Mouse (Mus musculus) limb, embryonic 12.5 days (tissue): ENCODE data around the gene Cytip. TPM values are rescaled to one million over a fixed set of nuclear protein-coding genes. Genes with fewer than 3 reads are reported as not detected.

Experiments
- ATAC-seq: fragments of 200-750 bp; cut with Nextera tagmentation; 2 replicates; pipeline ENCODE4 v1.8.0; 2017; ENCODE audit warnings: low read depth, moderate TSS enrichment; ENCODE audit not compliant: insufficient number of reproducible peaks, insufficient read depth, low FRiP score, low TSS enrichment
- H3K27ac ChIP-seq: fragments of 300-500 bp; sonication (generic); 2 replicates; pipeline ENCODE4 v1.5.1; 2016; ENCODE audit warnings: mild to moderate bottlenecking, moderate library complexity
- H3K27me3 ChIP-seq: fragments of 300-500 bp; sonication (generic); 2 replicates; pipeline ENCODE4 v1.6.1; 2016; ENCODE audit warnings: mild to moderate bottlenecking, moderate library complexity
- H3K36me3 ChIP-seq: fragments of 300-500 bp; sonication (generic); 2 replicates; pipeline ENCODE4 v1.6.1; 2016; ENCODE audit warnings: mild to moderate bottlenecking, moderate library complexity
- H3K4me1 ChIP-seq: fragments of 300-500 bp; sonication (generic); replicated peaks from 2 replicates; pipeline ENCODE4 v1.6.1; 2016
- H3K4me2 ChIP-seq: fragments of 300-500 bp; sonication (generic); 2 replicates; pipeline ENCODE4 v1.6.1; 2016; ENCODE audit warnings: mild to moderate bottlenecking, moderate library complexity
- H3K4me3 ChIP-seq: fragments of 300-500 bp; sonication (generic); replicated peaks from 2 replicates; pipeline ENCODE4 v1.5.1; 2016; ENCODE audit warnings: mild to moderate bottlenecking
- H3K9ac ChIP-seq: fragments of 300-500 bp; sonication (generic); replicated peaks from 2 replicates; pipeline ENCODE4 v1.6.1; 2016; ENCODE audit warnings: mild to moderate bottlenecking, moderate library complexity
- H3K9me3 ChIP-seq: fragments of 300-500 bp; sonication (generic); 2 replicates; pipeline ENCODE4 v1.6.1; 2016; ENCODE audit warnings: mild to moderate bottlenecking, moderate library complexity
- WGBS: fragments of 180-500 bp; shearing (Covaris S2); methylation state at CpG from one replicate; pipeline ENCODE4 v1.1.7; 2016; 5-methylcytosine and 5-hydroxymethylcytosine counted together
- polyA plus RNA-seq: library from polyadenylated mRNA; unstranded; fragments of >200 nt; fragmentation: Nextera tagmentation; extraction: Ambion mirVana; gene quantifications from 2 replicates; pipeline ENCODE4 v1.2.1, GENCODE M21; 2016

The Cytip gene
- 0.42 and 0.68 TPM in 2 replicates for polyA plus RNA-seq

GRCm38 (mm10) chr2:58195346-58195745 lies at the start of gene Cytip:
Gene Cytip, minus strand, starts transcription at chr2:58195532.
- no peak for ATAC-seq
- Histone ChIP-seq H3K4me1 (no peaks in the 10 kb centered on the region), H3K36me3 (no peaks in the 10 kb centered on the region), H3K27ac (no peak within 1 kb of the TSS), H3K27me3 (no peaks in the 10 kb centered on the region), H3K4me2 (no peak within 1 kb of the TSS), H3K9ac (no peak within 1 kb of the TSS), H3K9me3 (no peaks in the 10 kb centered on the region), H3K4me3 (no peak within 1 kb of the TSS)
- 74% methylated on average over 4 of the region's 4 CpGs for WGBS

DNA sequence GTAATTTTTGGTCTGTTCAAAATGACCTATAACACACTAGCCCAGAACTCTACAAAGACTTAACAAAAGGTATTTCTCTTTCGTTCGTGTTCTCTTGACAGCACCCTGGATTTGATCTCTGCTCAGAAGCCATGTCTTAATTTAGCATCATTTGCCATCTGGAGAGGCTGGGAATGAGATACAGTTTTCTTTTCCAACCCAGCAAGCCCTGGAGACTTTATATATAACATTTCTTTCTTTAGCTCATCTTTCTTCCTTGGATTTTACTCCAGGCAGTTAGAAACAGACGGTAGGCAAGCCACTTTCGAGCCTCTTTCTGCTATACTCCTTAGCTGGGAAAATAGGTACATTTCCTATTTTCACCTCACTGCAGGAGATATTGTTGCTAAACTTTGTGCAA lies 45.3 kb upstream of the Cytip start:
- Histone ChIP-seq H3K36me3 (no peaks in the 10 kb centered on the region), H3K9ac (no peak overlapping the region), H3K27me3 (no peaks in the 10 kb centered on the region), H3K4me1 (no peaks in the 10 kb centered on the region), H3K9me3 (no peaks in the 10 kb centered on the region), H3K27ac (no peak overlapping the region), H3K4me3 (no peak overlapping the region), H3K4me2 (no peak overlapping the region)
- ATAC-seq = no peak
- 83% methylated on average over 4 of the region's 4 CpGs for WGBS

- Histone ChIP-seq H3K9ac (no peak overlapping the region), H3K4me3 (no peak overlapping the region), H3K4me2 (no peak overlapping the region), H3K36me3 (no peaks in the 10 kb centered on the region), H3K4me1 (no peaks in the 10 kb centered on the region), H3K9me3 (no peaks in the 10 kb centered on the region), H3K27ac (no peak overlapping the region), H3K27me3 (no peaks in the 10 kb centered on the region)
- 71% methylated on average over 2 of the region's 2 CpGs for WGBS
- ATAC-seq = no peak
These were observed 42.2 kb upstream of the Cytip start for GRCm38 (mm10) chr2:58237487-58237886.

DNA sequence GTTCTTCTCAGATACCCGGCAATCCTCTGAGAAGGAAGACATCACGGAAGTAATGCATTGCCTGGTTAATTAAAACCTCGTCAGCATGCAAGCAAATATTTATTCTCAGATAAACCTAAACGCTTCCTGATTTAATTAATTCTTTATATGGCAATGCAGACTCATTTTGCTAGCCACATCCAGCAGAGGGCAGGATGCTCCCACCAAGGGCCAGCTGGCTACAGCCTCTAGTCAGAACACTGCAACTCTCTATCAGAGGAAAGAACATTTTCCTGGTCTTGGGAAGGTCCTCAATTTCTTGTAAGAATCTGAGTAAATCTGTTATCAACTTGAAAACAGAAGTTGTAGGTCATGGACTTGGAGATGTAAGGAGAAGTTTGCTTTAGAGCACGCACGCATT lies 4.1 kb upstream of the Cytip start:
- no peaks in the 10 kb centered on the region for H3K4me1 ChIP-seq
- no peaks in the 10 kb centered on the region for H3K9me3 ChIP-seq
- no peak overlapping the region for H3K4me3 ChIP-seq
- H3K27ac ChIP-seq = no peak overlapping the region
- 77% methylated on average over 6 of the region's 6 CpGs for WGBS
- H3K27me3 ChIP-seq = no peaks in the 10 kb centered on the region
- no peak overlapping the region for H3K9ac ChIP-seq
- no peak for ATAC-seq
- no peak overlapping the region for H3K4me2 ChIP-seq
- H3K36me3 ChIP-seq = no peaks in the 10 kb centered on the region

- Histone ChIP-seq H3K4me1 (no peaks in the 10 kb centered on the region), H3K36me3 (no peaks in the 10 kb centered on the region), H3K9ac (no peak overlapping the region), H3K9me3 (no peaks in the 10 kb centered on the region), H3K27me3 (no peaks in the 10 kb centered on the region), H3K27ac (no peak overlapping the region), H3K4me3 (no peak overlapping the region), H3K4me2 (no peak overlapping the region)
- 91% methylated on average over 1 of the region's 1 CpGs for WGBS
- ATAC-seq = no peak
These were observed 1.5 kb upstream of the Cytip start for GRCm38 (mm10) chr2:58196880-58197279.

DNA sequence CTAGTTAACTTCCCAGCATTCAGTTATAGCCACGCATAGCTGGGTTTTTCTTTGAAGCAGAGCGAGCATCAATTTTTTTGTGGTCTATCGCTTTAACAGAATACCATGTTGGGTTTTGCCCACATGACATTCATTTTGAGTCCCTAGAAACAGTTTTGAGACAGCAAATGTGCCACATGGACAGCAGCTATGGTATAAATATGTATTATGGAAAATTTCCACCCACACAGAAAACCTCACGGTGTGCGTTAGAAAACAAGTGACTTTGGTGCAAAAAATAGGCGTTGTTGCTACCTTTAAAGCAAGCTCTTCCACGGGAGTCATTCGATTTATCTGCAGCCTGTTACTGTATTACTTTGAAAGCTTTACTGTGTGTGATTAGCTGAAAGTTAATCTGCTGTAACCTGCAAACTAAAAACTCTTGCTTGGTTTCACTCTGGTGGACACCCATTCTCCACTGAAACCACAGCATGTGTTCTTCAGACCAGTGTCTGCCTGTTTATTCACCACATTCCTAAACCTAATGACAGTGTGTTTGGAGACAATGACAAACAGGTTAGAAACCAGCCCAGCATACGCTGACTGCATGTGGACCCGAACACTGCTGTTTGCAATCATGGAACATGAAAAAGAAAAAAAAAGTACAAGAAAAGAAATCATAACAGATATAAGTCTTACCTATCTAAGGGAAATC lies 763 bp downstream of the Cytip start:
- H3K36me3 ChIP-seq = no peaks in the 10 kb centered on the region
- H3K4me3 ChIP-seq = no peak overlapping the region
- no peaks in the 10 kb centered on the region for H3K4me1 ChIP-seq
- H3K9ac ChIP-seq = no peak overlapping the region
- ATAC-seq = no peak
- H3K4me2 ChIP-seq = no peak overlapping the region
- no peaks in the 10 kb centered on the region for H3K9me3 ChIP-seq
- no peak overlapping the region for H3K27ac ChIP-seq
- WGBS = 85% methylated on average over 10 of the region's 10 CpGs
- no peaks in the 10 kb centered on the region for H3K27me3 ChIP-seq

DNA sequence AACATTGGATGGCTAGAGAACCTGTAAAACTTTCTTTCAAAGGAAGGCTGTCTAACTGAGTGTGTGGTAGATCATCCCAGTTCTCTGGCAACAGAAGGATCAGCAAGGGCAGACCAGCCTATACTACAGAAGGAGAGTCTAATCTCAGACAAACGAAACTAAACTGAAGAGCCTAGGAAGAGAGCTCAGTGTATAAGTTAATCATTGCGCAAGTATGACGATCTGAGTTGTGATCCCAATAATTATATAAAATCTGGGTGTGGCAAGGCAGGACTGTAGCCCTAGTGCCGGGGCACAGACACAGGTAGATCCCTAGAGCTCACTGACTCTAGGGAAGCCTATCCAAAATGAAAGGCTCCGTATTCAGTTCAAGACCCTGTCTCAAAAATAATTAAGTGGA lies 3.2 kb downstream of the Cytip start:
- Histone ChIP-seq H3K9ac (no peak overlapping the region), H3K4me1 (no peaks in the 10 kb centered on the region), H3K4me3 (no peak overlapping the region), H3K27ac (no peak overlapping the region), H3K9me3 (no peaks in the 10 kb centered on the region), H3K4me2 (no peak overlapping the region), H3K27me3 (no peaks in the 10 kb centered on the region), H3K36me3 (no peaks in the 10 kb centered on the region)
- 89% methylated on average over 5 of the region's 5 CpGs for WGBS
- no peak for ATAC-seq

GRCm38 (mm10) chr2:58189501-58189900 lies 5.8 kb downstream of the Cytip start:
- Histone ChIP-seq H3K36me3 (no peaks in the 10 kb centered on the region), H3K27ac (no peak overlapping the region), H3K4me1 (no peaks in the 10 kb centered on the region), H3K9me3 (no peaks in the 10 kb centered on the region), H3K4me3 (no peak overlapping the region), H3K27me3 (no peaks in the 10 kb centered on the region), H3K4me2 (no peak overlapping the region), H3K9ac (no peak overlapping the region)
- no peak for ATAC-seq
- 77% methylated on average over 4 of the region's 4 CpGs for WGBS

- 48% methylated on average over 1 of the region's 1 CpGs for WGBS
- no peak for ATAC-seq
- Histone ChIP-seq H3K27me3 (no peaks in the 10 kb centered on the region), H3K9me3 (no peaks in the 10 kb centered on the region), H3K9ac (no peak overlapping the region), H3K36me3 (no peaks in the 10 kb centered on the region), H3K4me1 (no peaks in the 10 kb centered on the region), H3K4me2 (no peak overlapping the region), H3K4me3 (no peak overlapping the region), H3K27ac (no peak overlapping the region)
These were observed 6.4 kb downstream of the Cytip start for GRCm38 (mm10) chr2:58188903-58189302.

- Histone ChIP-seq H3K4me3 (no peak overlapping the region), H3K27me3 (no peaks in the 10 kb centered on the region), H3K4me1 (no peaks in the 10 kb centered on the region), H3K9ac (no peak overlapping the region), H3K9me3 (no peaks in the 10 kb centered on the region), H3K36me3 (no peaks in the 10 kb centered on the region), H3K27ac (no peak overlapping the region), H3K4me2 (no peak overlapping the region)
- WGBS = 80% methylated on average over 8 of the region's 8 CpGs
- no peak for ATAC-seq
These were observed 7.9 kb downstream of the Cytip start for GRCm38 (mm10) chr2:58187310-58188051.

DNA sequence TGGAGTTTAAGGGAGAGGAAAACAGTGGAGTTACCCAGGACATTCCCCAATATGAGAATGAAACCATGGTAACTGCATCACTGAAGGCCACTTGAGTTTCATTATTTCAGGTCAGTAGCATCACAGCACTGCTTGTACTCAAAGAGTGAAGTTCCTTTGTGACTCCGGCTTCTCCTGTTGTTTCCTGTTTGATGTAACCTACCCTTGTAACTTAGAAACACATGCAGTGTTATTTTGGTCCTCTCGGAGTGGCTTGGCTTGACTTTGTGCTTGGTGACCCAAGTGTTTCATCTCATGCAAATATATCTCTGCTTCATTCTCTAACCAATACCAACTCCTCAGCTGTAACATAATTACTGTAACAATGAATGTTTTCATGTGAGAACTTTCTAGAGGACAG lies 11.1 kb downstream of the Cytip start:
- Histone ChIP-seq H3K9ac (no peak overlapping the region), H3K9me3 (no peaks in the 10 kb centered on the region), H3K27ac (no peak overlapping the region), H3K36me3 (no peaks in the 10 kb centered on the region), H3K4me1 (no peaks in the 10 kb centered on the region), H3K27me3 (no peaks in the 10 kb centered on the region), H3K4me2 (no peak overlapping the region), H3K4me3 (no peak overlapping the region)
- WGBS = 87% methylated on average over 2 of the region's 2 CpGs
- no peak for ATAC-seq

GRCm38 (mm10) chr2:58183658-58184057 lies 11.7 kb downstream of the Cytip start:
- ATAC-seq = no peak
- 85% methylated on average over 2 of the region's 2 CpGs for WGBS

More at GRCm38 (mm10) chr2:58183658-58184057, 11.7 kb downstream of the Cytip start:
- Histone ChIP-seq H3K9ac (no peak overlapping the region), H3K4me3 (no peak overlapping the region), H3K27me3 (no peaks in the 10 kb centered on the region), H3K9me3 (no peaks in the 10 kb centered on the region), H3K4me1 (no peaks in the 10 kb centered on the region), H3K27ac (no peak overlapping the region), H3K36me3 (no peaks in the 10 kb centered on the region), H3K4me2 (no peak overlapping the region)
